Mouse (Mus musculus) hindlimb bud, embryonic 11.5 days (tissue): ENCODE measurements at regions not wholly inside any gene's neighbourhood (a gene's known extent, or its start where the extent isn't known, plus 50 kb on each side); places are given as distances from the start of the nearest gene placed in this dataset.
"Not testable (repeated sequence)": the region's sequence is repeated elsewhere in the genome, so short reads cannot be mapped to it uniquely, and the experiment has no call there.

Experiments
- DNase-seq: peaks from one replicate; pipeline ENCODE4 v3.0.0-alpha.2; 2012; ENCODE audit warnings: low read depth, low spot score; ENCODE audit errors: extremely low spot score

DNA sequence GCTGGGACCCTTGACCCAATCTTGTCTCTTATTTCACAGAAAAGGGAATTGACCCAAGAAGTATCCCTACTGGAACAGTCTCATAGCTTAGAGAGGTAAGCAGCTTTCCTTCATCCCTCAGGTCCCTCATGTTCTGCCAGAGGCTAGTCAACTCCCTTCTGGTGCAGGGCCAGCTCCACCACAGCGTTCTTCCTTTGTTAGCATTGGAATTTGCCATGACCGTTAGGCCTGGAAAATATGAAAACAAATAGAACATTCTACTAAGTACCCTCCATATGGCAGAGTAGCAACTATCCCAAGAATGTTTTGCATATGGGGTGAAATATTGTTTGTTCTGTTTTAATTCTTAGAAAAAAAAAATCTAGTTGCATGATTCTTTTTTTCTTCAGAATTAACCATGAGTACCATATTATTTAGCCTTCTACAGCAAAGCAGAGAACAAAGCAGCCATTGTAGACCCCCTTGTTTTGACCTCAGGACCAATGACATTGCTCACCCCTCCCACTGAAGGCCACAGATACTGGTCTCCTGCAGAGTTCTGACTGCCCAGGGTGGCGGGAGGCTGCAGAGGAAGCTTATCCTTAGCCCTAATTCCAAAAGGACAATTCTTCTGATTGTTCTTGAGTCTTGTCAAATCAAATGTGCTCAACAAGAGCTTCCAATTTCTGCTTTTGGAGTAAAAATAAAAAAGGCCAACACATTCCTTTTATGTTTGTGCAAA is 78.1 kb upstream of the Ehbp1 start:
- DNase-seq, result no peak

DNA sequence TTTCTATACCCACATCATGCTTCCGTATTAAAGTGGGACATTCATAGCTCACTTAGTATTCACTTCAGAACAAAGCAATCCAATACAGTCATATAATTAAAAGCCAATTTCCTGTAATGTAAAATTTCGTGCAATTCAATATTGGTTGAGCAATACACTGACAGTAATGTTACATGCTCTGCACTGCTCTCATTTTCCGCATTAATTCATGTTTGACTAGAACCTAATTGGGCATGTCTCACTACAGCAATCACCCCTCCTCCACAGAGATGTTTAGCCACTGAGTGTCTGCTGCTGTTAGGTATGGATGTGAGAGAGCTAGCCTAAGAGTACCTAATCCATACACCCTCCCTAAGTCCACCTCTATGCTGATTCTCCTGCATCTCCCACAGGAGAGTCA is 79.7 kb upstream of the Ehbp1 start:
- DNase-seq, result no peak

GRCm38 (mm10) chr11:22437140-22437850 is 74.6 kb upstream of the Tmem17 start:
- DNase-seq, result peak; percentile 0

DNA sequence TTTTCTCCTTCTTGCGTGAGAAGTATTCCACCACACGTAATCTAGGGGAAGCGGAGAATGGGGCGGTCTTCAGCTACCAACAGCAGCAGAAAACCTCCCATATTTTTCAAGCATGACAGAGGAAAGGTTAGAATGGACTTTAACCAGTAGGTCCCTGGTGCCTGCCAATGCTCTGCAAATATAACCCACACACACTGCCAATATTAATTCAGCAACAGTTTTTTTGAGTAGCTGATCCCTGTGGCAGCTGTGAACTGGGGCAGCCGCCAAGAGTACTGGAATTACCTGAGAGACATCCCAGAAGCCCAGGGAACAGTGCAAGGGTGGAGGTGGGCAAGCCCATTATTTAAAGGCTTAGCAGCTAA is 74.1 kb upstream of the Tmem17 start:
- no peak for DNase-seq

GRCm38 (mm10) chr11:22438441-22439066 is 73.3 kb upstream of the Tmem17 start:
- DNase-seq, result no peak

- no peak for DNase-seq
Measured at GRCm38 (mm10) chr11:22440521-22440920, 71.4 kb upstream of the Tmem17 start.

DNA sequence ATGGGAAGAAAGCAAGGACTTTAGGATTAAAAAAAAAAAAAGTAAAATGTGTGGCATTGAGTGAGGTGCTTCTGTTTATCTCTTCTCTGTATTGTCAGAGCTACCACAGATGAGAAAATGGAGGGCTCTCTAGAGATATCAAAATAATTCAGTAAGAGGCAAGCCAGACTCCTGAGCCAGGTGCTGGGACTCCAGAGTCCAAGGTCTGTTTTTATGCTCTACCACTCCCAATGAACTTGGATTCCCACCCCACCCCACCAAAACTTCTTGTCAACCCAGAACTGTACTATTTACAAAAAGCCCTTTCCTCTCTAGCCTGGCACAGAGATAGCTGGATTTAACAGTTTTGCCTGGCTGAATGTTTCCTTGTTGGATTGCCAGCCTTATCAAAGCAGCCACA is 58.7 kb upstream of the Tmem17 start:
- no peak for DNase-seq

DNA sequence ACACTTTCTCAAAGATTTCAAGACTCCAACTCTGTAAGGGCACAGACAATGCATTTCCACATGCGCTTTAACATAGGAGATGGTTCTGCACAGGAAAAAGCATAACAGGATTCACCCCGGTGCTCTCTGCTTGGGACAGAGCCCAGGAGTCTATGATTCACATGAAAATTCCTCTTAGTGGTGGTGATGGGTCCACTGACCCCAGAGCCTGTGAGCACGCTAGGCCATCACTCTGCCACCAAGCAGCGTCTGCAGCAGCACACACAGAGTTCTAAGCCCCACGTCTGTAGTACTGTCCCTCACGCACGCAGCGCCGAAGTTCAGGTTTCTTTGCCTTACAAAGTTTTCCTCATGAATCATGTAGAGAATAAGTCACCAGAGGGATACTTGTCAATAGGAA is 55.6 kb upstream of the Tmem17 start:
- no peak for DNase-seq

- DNase-seq, result no peak
Measured at GRCm38 (mm10) chr11:22457220-22457619, 54.7 kb upstream of the Tmem17 start.

DNA sequence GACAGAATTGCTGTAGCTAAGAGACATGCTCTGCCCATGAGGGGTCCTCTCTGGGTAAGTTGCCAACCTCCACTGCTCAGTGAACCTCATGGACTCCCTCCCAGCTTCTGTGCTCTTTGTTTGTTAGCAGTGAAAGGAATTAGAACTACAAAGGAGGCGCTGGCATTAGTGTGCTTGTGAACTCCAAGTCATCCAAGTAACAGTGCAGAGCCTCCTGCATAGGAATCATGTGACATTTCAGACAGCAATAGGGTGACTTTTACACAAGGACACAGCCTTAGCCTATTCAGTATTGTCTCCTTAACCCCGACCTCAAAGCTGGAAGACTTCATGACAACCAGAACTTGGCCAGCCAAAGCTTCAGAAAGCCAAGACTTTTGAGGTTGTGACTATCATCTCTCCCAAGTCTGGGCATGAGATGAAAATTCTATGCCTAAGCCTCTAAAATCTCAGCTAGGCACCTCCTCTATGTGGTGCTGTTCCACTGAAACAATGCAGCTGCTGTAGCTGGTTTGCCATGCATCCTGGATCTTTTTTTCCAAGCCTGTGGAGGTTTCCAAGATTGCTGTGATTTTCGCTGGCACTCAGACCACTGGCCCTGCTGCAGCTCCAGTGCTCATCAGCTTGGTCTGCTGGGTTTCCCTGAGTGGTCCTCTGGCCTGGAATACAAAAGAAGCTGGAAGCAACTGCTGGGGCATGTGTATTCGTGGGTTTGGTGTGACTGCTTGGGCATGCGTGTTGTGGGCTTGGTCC is 52.8 kb upstream of the Tmem17 start:
- DNase-seq, result no peak

DNA sequence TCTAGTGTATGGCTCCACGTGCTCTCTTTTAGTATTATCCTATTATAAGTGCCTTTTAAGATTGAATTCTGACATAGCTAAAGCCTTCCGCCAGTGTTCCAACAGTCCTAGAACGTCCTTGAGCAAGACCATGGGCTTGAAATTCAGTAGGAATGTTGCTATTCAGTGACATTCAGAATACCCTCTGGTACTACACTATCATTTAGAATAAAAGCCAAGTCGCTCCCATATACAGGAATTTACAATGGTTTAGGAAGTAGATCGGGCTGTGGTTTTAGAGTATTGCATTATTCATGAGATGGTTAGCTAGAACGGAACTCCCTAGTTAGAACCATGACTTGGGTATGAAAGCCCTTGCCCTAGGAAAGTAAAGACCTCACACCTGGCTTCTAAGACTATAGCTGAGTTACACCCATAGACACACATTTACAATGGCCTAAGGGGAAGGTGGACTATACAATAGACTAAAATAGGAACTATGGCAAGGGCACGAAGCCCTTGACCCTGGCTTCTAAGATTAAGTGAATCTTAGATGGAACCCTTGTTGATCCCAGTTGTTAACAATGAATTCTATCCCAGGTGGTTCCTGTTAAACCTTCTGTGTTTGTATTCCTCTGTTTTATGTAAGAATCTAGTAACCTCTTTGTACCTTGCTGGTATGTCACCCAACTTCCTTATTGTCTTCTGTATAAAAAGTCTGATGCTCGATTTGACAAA is 50.7 kb upstream of the Tmem17 start:
- DNase-seq, result not testable (repeated sequence)
